Mouse (Mus musculus) myocyte (in vitro differentiated cells): ENCODE data around the gene Adgrg1. TPM values are rescaled to one million over a fixed set of nuclear protein-coding genes. Genes with fewer than 3 reads are reported as not detected.

Source experiments
- H3K27me3 ChIP-seq: one replicate; pipeline ENCODE4 v1.6.1; 2011; ENCODE audit not compliant: control insufficient read depth, insufficient read depth, insufficient read length
- H3K36me3 ChIP-seq: one replicate; pipeline ENCODE4 v1.6.1; 2011; ENCODE audit not compliant: control insufficient read depth, insufficient read depth
- H3K4me2 ChIP-seq: one replicate; pipeline ENCODE4 v1.6.1; 2011; ENCODE audit warnings: low read depth, control low read depth
- H3K4me3 ChIP-seq: one replicate; pipeline ENCODE4 v1.5.1; 2011; ENCODE audit warnings: mild to moderate bottlenecking, control low read depth, moderate library complexity
- H3K79me2 ChIP-seq: one replicate; pipeline ENCODE4 v1.6.1; 2011; ENCODE audit not compliant: control insufficient read depth, insufficient read depth
- H3ac ChIP-seq: one replicate; pipeline ENCODE4 v1.6.1; 2011; ENCODE audit not compliant: control insufficient read depth, insufficient read length
- CEBPB ChIP-seq: IDR thresholded peaks from 2 replicates; pipeline ENCODE4 v1.6.1; 2011; ENCODE audit warnings: mild to moderate bottlenecking, moderate library complexity; ENCODE audit not compliant: poor library complexity, insufficient read depth, severe bottlenecking
- E2F4 ChIP-seq: IDR thresholded peaks from one replicate; pipeline ENCODE4 v1.6.1; 2011; ENCODE audit warnings: mild to moderate bottlenecking, control low read depth, moderate library complexity; ENCODE audit not compliant: insufficient read depth
- MAX ChIP-seq: IDR thresholded peaks from one replicate; pipeline ENCODE4 v1.6.1; 2011; ENCODE audit warnings: low read depth, mild to moderate bottlenecking, control low read depth
- MYOD1 ChIP-seq, 3 experiments: IDR thresholded peaks; one replicate each; pipeline ENCODE4 v1.6.1; 2011; ENCODE audit warnings: control low read depth in 2 of 3, low read depth in 2 of 3, mild to moderate bottlenecking in 2 of 3, moderate library complexity in 1 of 3; ENCODE audit not compliant: insufficient read length in 2 of 3, control insufficient read depth in 1 of 3
- MYOG ChIP-seq, 3 experiments: IDR thresholded peaks; one replicate each; pipeline ENCODE4 v1.6.1; 2011; ENCODE audit warnings: control low read depth in 2 of 3, low read depth in 2 of 3, mild to moderate bottlenecking in 2 of 3; ENCODE audit not compliant: insufficient read length in 2 of 3, control insufficient read depth in 1 of 3, insufficient read depth in 1 of 3
- POLR2A ChIP-seq: IDR thresholded peaks from one replicate; pipeline ENCODE4 v1.6.1; 2011; ENCODE audit warnings: low read depth, mild to moderate bottlenecking, control low read depth, moderate library complexity; ENCODE audit not compliant: insufficient read length
- POLR2AphosphoS2 ChIP-seq: IDR thresholded peaks from one replicate; pipeline ENCODE4 v1.6.1; 2011; ENCODE audit warnings: low read depth, control low read depth; ENCODE audit not compliant: insufficient read length
- REST ChIP-seq: IDR thresholded peaks from one replicate; pipeline ENCODE4 v1.6.1; 2011; ENCODE audit warnings: mild to moderate bottlenecking, control low read depth, moderate library complexity; ENCODE audit not compliant: insufficient read depth, insufficient read length
- SRF ChIP-seq: IDR thresholded peaks from one replicate; pipeline ENCODE4 v1.6.1; 2011; ENCODE audit warnings: low read depth; ENCODE audit not compliant: control insufficient read depth, insufficient read length
- TCF12 ChIP-seq: IDR thresholded peaks from one replicate; pipeline ENCODE4 v1.6.1; 2011; ENCODE audit warnings: mild to moderate bottlenecking, control low read depth; ENCODE audit not compliant: poor library complexity, insufficient read depth, severe bottlenecking
- TCF3 ChIP-seq: IDR thresholded peaks from one replicate; pipeline ENCODE4 v1.6.1; 2011; ENCODE audit warnings: low read depth, control low read depth; ENCODE audit not compliant: insufficient read length
- USF1 ChIP-seq: IDR thresholded peaks from one replicate; pipeline ENCODE4 v1.6.1; 2011; ENCODE audit warnings: low read depth, mild to moderate bottlenecking, control low read depth, moderate library complexity
- polyA plus RNA-seq: library from polyadenylated mRNA; unstranded; fragments of >200 nt; fragmentation: generic; extraction: Trizol; gene quantifications from one replicate; pipeline ENCODE4 v1.2.1, GENCODE M21; 2012; ENCODE audit warnings: missing spikeins

Gene Adgrg1
- polyA plus RNA-seq, 1 experiment, result 12.4 TPM

DNA sequence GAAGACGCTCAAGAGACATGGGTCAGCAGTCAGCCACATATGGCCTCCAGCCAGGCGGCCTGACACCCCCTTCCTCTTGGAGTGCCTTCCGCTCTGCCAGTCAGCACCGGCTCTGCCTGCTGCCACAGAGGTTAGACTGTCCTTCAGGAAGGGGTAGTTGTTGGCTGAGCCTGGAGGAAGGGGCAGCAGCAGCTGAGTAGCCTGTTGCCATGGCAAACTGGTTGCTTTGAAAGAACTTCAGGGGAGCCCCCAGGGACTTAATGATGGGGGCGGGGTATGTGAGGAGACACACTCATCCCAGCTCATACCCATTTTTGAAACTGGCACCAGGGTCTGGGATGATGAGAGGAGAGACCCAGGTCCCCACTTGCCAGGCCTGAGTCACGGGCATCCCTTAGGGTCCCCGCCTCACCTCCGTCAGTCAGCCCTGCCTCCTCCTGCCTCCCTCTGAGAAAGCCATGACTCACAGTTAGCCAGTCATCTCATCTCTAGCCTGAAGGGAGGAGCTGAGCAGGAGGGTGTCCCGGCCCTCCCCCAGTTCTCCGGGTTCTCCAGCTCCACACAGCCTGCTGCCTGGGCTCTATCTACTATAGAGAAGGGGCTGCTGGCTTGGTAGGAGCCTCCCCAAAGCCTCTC is 9.4 kb downstream of the Adgrg1 start:
- TF ChIP-seq MAX, result no peak
- Histone ChIP-seq H3K79me2 (no peaks in the 10 kb centered on the region), H3K27me3 (no peaks in the 10 kb centered on the region), H3K4me3 (peak overlapping the region; percentile 8), H3K4me2 (peak overlapping the region; percentile 73), H3K36me3 (no peaks in the 10 kb centered on the region), H3ac (no peak overlapping the region)

- peak overlapping the region; percentile 8 for H3K4me3 ChIP-seq
- peak overlapping the region; percentile 73 for H3K4me2 ChIP-seq
- no peaks in the 10 kb centered on the region for H3K36me3 ChIP-seq
- no peaks in the 10 kb centered on the region for H3K79me2 ChIP-seq
- TF ChIP-seq CEBPB (no peak), POLR2A (no peak), USF1 (no peak), MYOG (IDR thresholded peaks at IDR 0.05; ENCODE audit: control insufficient read depth in 1 of 3, insufficient read depth in 1 of 3, insufficient read length in 2 of 3, low read depth in 2 of 3) (no peak), TCF3 (no peak), MYOD1 (IDR thresholded peaks at IDR 0.05; ENCODE audit: control insufficient read depth in 1 of 3, insufficient read length in 2 of 3, low read depth in 2 of 3) (no peak), TCF12 (no peak), SRF (no peak), E2F4 (no peak), REST (no peak), MAX (no peak), POLR2AphosphoS2 (no peak)
- H3K27me3 ChIP-seq, result no peaks in the 10 kb centered on the region
- no peak overlapping the region for H3ac ChIP-seq
These were observed 10.5 kb downstream of the Adgrg1 start for GRCm38 (mm10) chr8:94985023-94985422.

DNA sequence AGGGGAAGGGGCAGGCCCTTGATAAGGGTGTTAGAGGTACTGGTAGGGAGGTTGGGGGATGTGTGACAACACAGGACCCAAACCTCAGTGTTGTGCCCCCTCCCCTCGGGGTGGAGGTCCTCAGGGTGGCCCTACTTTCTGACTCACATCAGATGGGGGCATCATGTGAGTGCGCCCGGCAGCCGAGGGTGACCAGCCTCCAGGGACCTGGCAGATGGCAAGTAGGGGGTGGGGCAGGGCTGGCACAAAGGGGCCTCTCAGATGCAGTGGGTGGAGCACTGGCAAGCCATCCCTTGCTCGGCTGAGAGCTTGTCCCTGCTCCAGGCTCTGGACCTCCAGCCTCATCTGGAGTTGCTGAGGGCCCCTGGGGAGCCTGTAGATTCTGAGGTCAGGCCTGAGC is 12.1 kb downstream of the Adgrg1 start:
- H3ac ChIP-seq, result no peak overlapping the region
- H3K4me3 ChIP-seq, result no peak overlapping the region
- peak in 1 of 3 experiments; percentile 71 for TF ChIP-seq MYOG (IDR thresholded peaks at IDR 0.05; ENCODE audit: control insufficient read depth in 1 of 3, insufficient read depth in 1 of 3, insufficient read length in 2 of 3, low read depth in 2 of 3)
- no peak for TF ChIP-seq SRF
- TF ChIP-seq MYOD1 (IDR thresholded peaks at IDR 0.05; ENCODE audit: control insufficient read depth in 1 of 3, insufficient read length in 2 of 3, low read depth in 2 of 3), result peak in 1 of 3 experiments; percentile 7
- no peak for TF ChIP-seq USF1
- H3K79me2 ChIP-seq, result no peaks in the 10 kb centered on the region
- H3K27me3 ChIP-seq, result no peaks in the 10 kb centered on the region
- no peaks in the 10 kb centered on the region for H3K36me3 ChIP-seq
- peak overlapping the region; percentile 13 for H3K4me2 ChIP-seq

DNA sequence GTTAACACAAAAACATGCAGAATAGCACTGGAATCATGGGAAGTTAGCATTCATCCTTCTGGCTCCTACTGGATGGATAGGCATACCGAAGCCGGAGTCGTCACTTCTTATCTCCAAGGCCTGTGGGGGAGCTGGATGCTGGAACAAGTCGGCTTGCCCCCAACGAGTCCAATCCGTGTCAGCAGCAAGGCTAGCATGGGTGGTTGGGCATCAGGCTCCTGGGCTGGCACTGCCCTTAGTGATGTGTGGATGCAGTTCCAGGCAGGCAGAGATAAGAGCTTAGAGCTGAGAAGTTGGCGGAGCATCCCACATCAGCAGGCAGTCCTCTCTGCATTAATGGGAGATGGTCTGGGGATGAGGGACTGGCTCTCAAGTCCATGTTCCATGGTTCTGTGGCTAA is 13.0 kb downstream of the Adgrg1 start:
- no peak overlapping the region for H3K4me3 ChIP-seq
- no peaks in the 10 kb centered on the region for H3K27me3 ChIP-seq
- no peak for TF ChIP-seq TCF3
- no peak for TF ChIP-seq POLR2A
- no peak for TF ChIP-seq REST
- no peak for TF ChIP-seq POLR2AphosphoS2
- TF ChIP-seq USF1, result no peak
- TF ChIP-seq SRF, result no peak
- no peak for TF ChIP-seq TCF12
- TF ChIP-seq CEBPB, result no peak
- no peak for TF ChIP-seq MYOD1 (IDR thresholded peaks at IDR 0.05; ENCODE audit: control insufficient read depth in 1 of 3, insufficient read length in 2 of 3, low read depth in 2 of 3)
- TF ChIP-seq MAX, result no peak
- no peak for TF ChIP-seq MYOG (IDR thresholded peaks at IDR 0.05; ENCODE audit: control insufficient read depth in 1 of 3, insufficient read depth in 1 of 3, insufficient read length in 2 of 3, low read depth in 2 of 3)
- TF ChIP-seq E2F4, result no peak
- H3K4me2 ChIP-seq, result no peak overlapping the region
- no peaks in the 10 kb centered on the region for H3K79me2 ChIP-seq
- H3K36me3 ChIP-seq, result no peaks in the 10 kb centered on the region
- no peak overlapping the region for H3ac ChIP-seq

GRCm38 (mm10) chr8:94988619-94989018 is 14.1 kb downstream of the Adgrg1 start:
- Histone ChIP-seq H3ac (no peak overlapping the region), H3K36me3 (no peaks in the 10 kb centered on the region), H3K4me3 (no peak overlapping the region)

More at GRCm38 (mm10) chr8:94988619-94989018, 14.1 kb downstream of the Adgrg1 start:
- TF ChIP-seq SRF (no peak), TCF12 (no peak), POLR2A (no peak), MYOD1 (IDR thresholded peaks at IDR 0.05; ENCODE audit: control insufficient read depth in 1 of 3, insufficient read length in 2 of 3, low read depth in 2 of 3) (no peak), USF1 (no peak), MAX (no peak), POLR2AphosphoS2 (no peak), REST (no peak), E2F4 (no peak), TCF3 (no peak), CEBPB (no peak), MYOG (IDR thresholded peaks at IDR 0.05; ENCODE audit: control insufficient read depth in 1 of 3, insufficient read depth in 1 of 3, insufficient read length in 2 of 3, low read depth in 2 of 3) (no peak)
- no peak overlapping the region for H3K4me2 ChIP-seq
- no peaks in the 10 kb centered on the region for H3K79me2 ChIP-seq
- no peaks in the 10 kb centered on the region for H3K27me3 ChIP-seq
